Mouse (Mus musculus) spleen, postnatal 4 days (tissue): ENCODE results near the gene Accs.

Experiments used
- DNase-seq, 2 experiments: peaks; one replicate each; pipeline ENCODE4 v3.0.0; 2022; ENCODE audit warnings: low spot score in 2 of 2

Gene Accs

GRCm38 (mm10) chr2:93858845-93859244 is 9.1 kb upstream of the Accs start:
- no peak for DNase-seq

- no peak for DNase-seq
These were observed 1.6 kb upstream of the Accs start for GRCm38 (mm10) chr2:93851303-93851702.

GRCm38 (mm10) chr2:93850317-93850944 is 688 bp upstream of the Accs start:
- DNase-seq: no peak

- DNase-seq: no peak
These were observed 8.4 kb downstream of the Accs start for GRCm38 (mm10) chr2:93841349-93841748.

- no peak for DNase-seq
These were observed 9.6 kb downstream of the Accs start for GRCm38 (mm10) chr2:93840109-93840508.

- DNase-seq: no peak
These were observed 10.8 kb downstream of the Accs start for GRCm38 (mm10) chr2:93838931-93839330.

GRCm38 (mm10) chr2:93836232-93836785 is 13.4 kb downstream of the Accs start:
- no peak for DNase-seq

- DNase-seq: no peak
These were observed 14.1 kb downstream of the Accs start for GRCm38 (mm10) chr2:93835596-93835995.

- peak; percentile 74 to 81 for DNase-seq
These were observed 26.2 kb downstream of the Accs start for GRCm38 (mm10) chr2:93823519-93823918.

GRCm38 (mm10) chr2:93822045-93822749 is 27.5 kb downstream of the Accs start, which contains the start of gene Ext2:
Gene Ext2 (minus strand): TSS chr2:93822568.
- peak; percentile 85 to 97 for DNase-seq

GRCm38 (mm10) chr2:93817791-93818190 is 32.0 kb downstream of the Accs start:
- no peak for DNase-seq

- DNase-seq: no peak
These were observed 36.4 kb downstream of the Accs start for GRCm38 (mm10) chr2:93813343-93813742.

- peak; percentile 53 to 89 for DNase-seq
These were observed 37.9 kb downstream of the Accs start for GRCm38 (mm10) chr2:93811812-93812211.

GRCm38 (mm10) chr2:93809931-93810330 is 39.8 kb downstream of the Accs start:
- no peak for DNase-seq

- no peak for DNase-seq
These were observed 41.7 kb downstream of the Accs start for GRCm38 (mm10) chr2:93808071-93808470.

GRCm38 (mm10) chr2:93807440-93807839 is 42.3 kb downstream of the Accs start:
- DNase-seq: no peak

GRCm38 (mm10) chr2:93806487-93807201 is 43.1 kb downstream of the Accs start:
- no peak for DNase-seq

GRCm38 (mm10) chr2:93805523-93805922 is 44.2 kb downstream of the Accs start:
- DNase-seq: no peak

- DNase-seq: no peak
These were observed 44.7 kb downstream of the Accs start for GRCm38 (mm10) chr2:93805066-93805465.

GRCm38 (mm10) chr2:93802947-93803346 is 46.8 kb downstream of the Accs start:
- no peak for DNase-seq

GRCm38 (mm10) chr2:93801097-93801496 is 48.6 kb downstream of the Accs start:
- DNase-seq: no peak

- DNase-seq: no peak
These were observed 52.5 kb downstream of the Accs start for GRCm38 (mm10) chr2:93797162-93797795.
